Mouse (Mus musculus) liver, embryonic 16.5 days (tissue): ENCODE measurements around the gene Ptgir. TPM values are rescaled to one million over a fixed set of nuclear protein-coding genes. Genes with fewer than 3 reads are reported as not detected.

ENCODE experiments used
- ATAC-seq: fragments of 200-750 bp; cut with Nextera tagmentation; 2 replicates; pipeline ENCODE4 v1.8.0; 2017; ENCODE audit warnings: low read depth, mild to moderate bottlenecking, moderate number of reproducible peaks, moderate library complexity
- H3K27ac ChIP-seq: fragments of 300-500 bp; sonication (generic); 2 replicates; pipeline ENCODE4 v1.5.1; 2014; ENCODE audit warnings: mild to moderate bottlenecking, low read length
- H3K27me3 ChIP-seq: fragments of 300-500 bp; sonication (generic); 2 replicates; pipeline ENCODE4 v1.6.1; 2014; ENCODE audit warnings: low read depth, low read length, mixed read lengths; ENCODE audit not compliant: control insufficient read depth, insufficient read depth
- H3K36me3 ChIP-seq: fragments of 300-500 bp; sonication (generic); 2 replicates; pipeline ENCODE4 v1.6.1; 2014; ENCODE audit warnings: mild to moderate bottlenecking; ENCODE audit not compliant: control insufficient read depth, insufficient read depth
- H3K4me1 ChIP-seq: fragments of 300-500 bp; sonication (generic); 2 replicates; pipeline ENCODE4 v1.6.1; 2014; ENCODE audit warnings: low read depth, low read length, mixed read lengths; ENCODE audit not compliant: control insufficient read depth
- H3K4me2 ChIP-seq: fragments of 300-500 bp; sonication (generic); 2 replicates; pipeline ENCODE4 v1.6.1; 2014; ENCODE audit warnings: low read depth, low read length, mixed read lengths
- H3K4me3 ChIP-seq: fragments of 300-500 bp; sonication (generic); 2 replicates; pipeline ENCODE4 v1.5.1; 2014; ENCODE audit warnings: low read depth, mild to moderate bottlenecking, low read length
- H3K9ac ChIP-seq: fragments of 300-500 bp; sonication (generic); 2 replicates; pipeline ENCODE4 v1.6.1; 2014; ENCODE audit warnings: low read depth, low read length
- H3K9me3 ChIP-seq: fragments of 300-500 bp; sonication (generic); replicated peaks from 2 replicates; pipeline ENCODE4 v1.6.1; 2016; ENCODE audit warnings: low read length; ENCODE audit not compliant: control insufficient read depth
- WGBS: fragments of 180-500 bp; shearing (Covaris S2); extraction: QIAGEN DNeasy Blood & Tissue Kit; methylation state at CpG from one replicate; pipeline ENCODE4 v1.1.7; 2014; ENCODE audit not compliant: insufficient replicate concordance; 5-methylcytosine and 5-hydroxymethylcytosine counted together
- polyA plus RNA-seq: library from polyadenylated mRNA; unstranded; fragments of >200 nt; fragmentation: Nextera tagmentation; extraction: Ambion mirVana; gene quantifications from 2 replicates; pipeline ENCODE4 v1.2.1, GENCODE M21; 2015

The Ptgir gene
- polyA plus RNA-seq, 1 experiment from 2014 or later = 1.2 TPM

- Histone ChIP-seq H3K27me3 (peaks cover 10% of the 10 kb centered on the region), H3K9me3 (no peaks in the 10 kb centered on the region), H3K4me2 (no peak overlapping the region), H3K36me3 (no peaks in the 10 kb centered on the region), H3K4me3 (no peak overlapping the region), H3K9ac (no peak overlapping the region), H3K4me1 (peaks cover 11% of the 10 kb centered on the region), H3K27ac (no peak overlapping the region)
- ATAC-seq = no peak
- WGBS = 41% methylated on average over 11 of the region's 11 CpGs
Measured at GRCm38 (mm10) chr7:16908859-16909258, 2.6 kb downstream of the Ptgir start.

GRCm38 (mm10) chr7:16909909-16910308 lies 3.6 kb downstream of the Ptgir start:
- H3K4me1 ChIP-seq = peaks cover 11% of the 10 kb centered on the region
- peaks cover 5% of the 10 kb centered on the region for H3K36me3 ChIP-seq
- 22% methylated on average over 10 of the region's 10 CpGs for WGBS
- no peak for ATAC-seq
- peaks cover 10% of the 10 kb centered on the region for H3K27me3 ChIP-seq
- H3K4me3 ChIP-seq = no peak overlapping the region
- no peak overlapping the region for H3K4me2 ChIP-seq
- H3K27ac ChIP-seq = no peak overlapping the region
- no peaks in the 10 kb centered on the region for H3K9me3 ChIP-seq
- no peak overlapping the region for H3K9ac ChIP-seq

GRCm38 (mm10) chr7:16911904-16912303 lies 5.6 kb downstream of the Ptgir start:
- 70% methylated on average over 3 of the region's 3 CpGs for WGBS
- Histone ChIP-seq H3K27ac (no peak overlapping the region), H3K4me1 (no peaks in the 10 kb centered on the region; the same call in 1 of the 2 replicates), H3K4me3 (no peak overlapping the region), H3K4me2 (no peak overlapping the region), H3K9me3 (no peaks in the 10 kb centered on the region), H3K36me3 (peaks cover 23% of the 10 kb centered on the region), H3K9ac (no peak overlapping the region), H3K27me3 (peaks cover 10% of the 10 kb centered on the region)
- ATAC-seq = no peak

- H3K9ac ChIP-seq = no peak overlapping the region
- no peak for ATAC-seq
- no peak overlapping the region for H3K27ac ChIP-seq
- no peaks in the 10 kb centered on the region for H3K9me3 ChIP-seq
- H3K4me2 ChIP-seq = no peak overlapping the region
- H3K36me3 ChIP-seq = peaks cover 27% of the 10 kb centered on the region
- H3K27me3 ChIP-seq = peaks cover 10% of the 10 kb centered on the region
- H3K4me1 ChIP-seq = no peaks in the 10 kb centered on the region; the same call in 1 of the 2 replicates
- WGBS = 71% methylated on average over 6 of the region's 6 CpGs
- no peak overlapping the region for H3K4me3 ChIP-seq
Measured at GRCm38 (mm10) chr7:16912360-16912759, 6.1 kb downstream of the Ptgir start.

- Histone ChIP-seq H3K9me3 (no peaks in the 10 kb centered on the region), H3K27me3 (peaks cover 4% of the 10 kb centered on the region), H3K4me2 (no peak overlapping the region), H3K9ac (no peak overlapping the region), H3K27ac (no peak overlapping the region), H3K4me3 (no peak overlapping the region), H3K36me3 (peaks cover 42% of the 10 kb centered on the region), H3K4me1 (peaks cover 2% of the 10 kb centered on the region)
- ATAC-seq = peak; percentile 25; the same call in 1 of the 2 replicates
- 31% methylated on average over 10 of the region's 10 CpGs for WGBS
Measured at GRCm38 (mm10) chr7:16913806-16914452, 7.6 kb downstream of the Ptgir start.

- Histone ChIP-seq H3K27me3 (no peaks in the 10 kb centered on the region), H3K4me2 (no peak overlapping the region), H3K36me3 (peaks cover 44% of the 10 kb centered on the region), H3K9ac (no peak overlapping the region), H3K4me3 (no peak overlapping the region), H3K27ac (no peak overlapping the region), H3K9me3 (no peaks in the 10 kb centered on the region), H3K4me1 (peaks cover 10% of the 10 kb centered on the region)
- ATAC-seq = no peak
- WGBS = 83% methylated on average over 18 of the region's 18 CpGs
Measured at GRCm38 (mm10) chr7:16914453-16915343, 8.4 kb downstream of the Ptgir start.

- Histone ChIP-seq H3K27me3 (no peaks in the 10 kb centered on the region), H3K27ac (no peak overlapping the region), H3K36me3 (peaks cover 44% of the 10 kb centered on the region), H3K9me3 (no peaks in the 10 kb centered on the region), H3K4me3 (no peak overlapping the region), H3K4me1 (peaks cover 18% of the 10 kb centered on the region), H3K9ac (no peak overlapping the region), H3K4me2 (no peak overlapping the region)
- ATAC-seq = no peak
- 91% methylated on average over 32 of the region's 32 CpGs for WGBS
Measured at GRCm38 (mm10) chr7:16915461-16916340, 9.4 kb downstream of the Ptgir start.

- H3K4me1 ChIP-seq = peaks cover 27% of the 10 kb centered on the region
- H3K9me3 ChIP-seq = no peaks in the 10 kb centered on the region
- H3K27ac ChIP-seq = no peak overlapping the region
- H3K4me2 ChIP-seq = no peak overlapping the region
- H3K36me3 ChIP-seq = peaks cover 44% of the 10 kb centered on the region
- no peak overlapping the region for H3K4me3 ChIP-seq
- ATAC-seq = no peak
- H3K27me3 ChIP-seq = no peaks in the 10 kb centered on the region
- no peak overlapping the region for H3K9ac ChIP-seq
- 73% methylated on average over 30 of the region's 30 CpGs for WGBS
Measured at GRCm38 (mm10) chr7:16916342-16917265, 10.3 kb downstream of the Ptgir start.
